Mouse (Mus musculus): ENCODE measurements around the gene Tfb2m. TPM values are rescaled to one million over a fixed set of nuclear protein-coding genes. Genes with fewer than 3 reads are reported as not detected.

The Tfb2m gene
- total RNA-seq, 2 experiments from 2014 or later, result 43.9 to 46.2 TPM

DNA sequence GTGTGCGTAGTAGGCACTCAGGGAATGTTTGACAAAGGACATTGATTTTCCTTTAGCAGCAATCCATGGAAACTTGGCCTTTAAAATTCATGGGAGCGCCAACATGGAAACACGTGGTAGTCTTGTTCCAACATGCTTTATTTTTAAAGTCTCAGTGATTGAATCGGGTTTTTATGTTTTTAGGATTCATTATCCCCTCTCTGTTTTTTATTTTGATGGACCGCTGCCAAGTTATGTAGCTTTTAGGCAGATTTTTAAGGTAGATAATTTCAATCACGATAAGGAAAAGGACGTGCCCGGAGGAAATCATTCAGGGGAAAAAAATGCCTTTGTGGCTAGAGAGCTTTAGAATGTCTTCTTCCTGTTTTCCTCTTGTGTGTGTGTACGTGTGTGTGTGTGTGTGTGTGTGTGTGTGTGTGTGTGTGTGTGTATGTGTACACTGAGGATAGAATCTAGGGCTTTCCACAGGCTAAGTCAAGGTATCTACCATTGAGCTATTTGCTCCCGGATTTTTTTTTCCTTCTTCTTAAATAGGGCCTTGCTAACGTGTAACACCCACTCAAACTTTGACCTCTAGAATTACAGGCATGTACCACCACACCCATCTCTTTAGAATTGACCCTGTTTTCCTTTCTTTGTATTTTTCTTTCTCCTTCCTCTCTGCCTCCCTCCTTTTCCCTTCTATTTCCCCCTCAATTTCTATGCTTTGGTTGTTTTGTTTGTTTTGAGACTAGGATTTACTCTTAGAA, 13.6 kb upstream of the Tfb2m start:
- no peak for ATAC-seq (replicated peaks; ENCODE audit: poor library complexity)

- no peak for ATAC-seq (replicated peaks; ENCODE audit: poor library complexity)
Observed at GRCm38 (mm10) chr1:179556921-179557320, 10.9 kb upstream of the Tfb2m start.

GRCm38 (mm10) chr1:179553949-179554347, 7.9 kb upstream of the Tfb2m start:
- ATAC-seq (replicated peaks; ENCODE audit: poor library complexity), result 0 out of 2 replicates have a peak, but pooled peaks have one; percentile 24

DNA sequence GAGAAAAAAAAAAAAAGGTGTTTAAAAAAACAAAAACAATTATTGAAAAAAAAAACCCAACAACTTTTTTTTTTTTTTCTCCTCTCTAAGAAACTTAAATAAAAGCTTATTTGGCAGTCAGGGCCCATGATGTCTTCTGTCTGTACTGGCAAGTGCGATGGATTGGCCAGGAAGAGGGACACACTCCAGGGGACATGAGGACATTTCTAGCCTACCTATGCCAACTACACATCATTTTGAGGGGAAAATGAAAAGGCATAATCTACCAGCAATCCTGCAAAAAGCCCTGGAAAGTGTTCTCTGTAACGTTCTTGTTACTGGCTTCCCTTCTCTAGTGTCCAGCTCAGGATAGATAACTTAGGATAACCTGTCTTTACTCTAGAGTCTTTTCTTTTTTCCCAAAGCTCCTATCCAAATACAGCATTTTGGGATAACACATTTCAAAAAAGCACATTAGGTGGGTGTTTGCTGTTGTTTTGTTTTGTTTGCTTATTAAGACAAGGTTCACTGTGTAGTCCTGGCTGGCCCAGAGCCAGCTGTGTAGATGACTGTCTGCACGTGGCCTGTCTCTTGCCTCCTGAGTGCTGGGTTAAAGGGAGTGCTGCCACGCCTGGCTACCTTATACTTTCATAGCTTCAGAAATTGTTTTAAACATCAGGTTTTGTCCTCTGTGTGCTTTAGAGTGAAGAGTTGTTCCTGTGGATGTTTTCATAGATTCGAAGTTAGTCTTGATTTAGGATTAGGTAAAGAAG, 7.3 kb upstream of the Tfb2m start:
- peak; percentile 52 for ATAC-seq (replicated peaks; ENCODE audit: poor library complexity)

DNA sequence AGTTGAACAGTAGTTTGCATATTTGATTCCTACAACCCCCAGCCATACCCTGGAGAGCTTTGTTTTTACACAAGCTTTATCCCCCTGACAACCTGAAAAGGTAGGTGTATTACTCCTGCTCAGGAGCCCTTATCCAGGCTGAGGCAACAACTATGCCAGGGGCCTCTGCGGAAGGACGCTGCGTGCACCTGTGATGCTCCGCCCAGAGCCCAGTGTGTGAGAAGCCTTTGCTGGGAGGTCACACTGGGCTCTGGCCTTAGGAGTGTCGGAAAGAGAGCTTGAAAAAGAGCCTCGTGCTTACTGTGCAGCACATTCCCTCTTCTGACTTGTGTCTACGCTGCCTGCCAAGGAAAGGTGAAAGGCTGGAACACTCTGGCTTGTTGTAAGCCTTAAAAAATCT, 6.7 kb upstream of the Tfb2m start:
- ATAC-seq (replicated peaks; ENCODE audit: poor library complexity), result no peak

- ATAC-seq (replicated peaks; ENCODE audit: poor library complexity), result no peak
Observed at GRCm38 (mm10) chr1:179551921-179552320, 5.9 kb upstream of the Tfb2m start.

DNA sequence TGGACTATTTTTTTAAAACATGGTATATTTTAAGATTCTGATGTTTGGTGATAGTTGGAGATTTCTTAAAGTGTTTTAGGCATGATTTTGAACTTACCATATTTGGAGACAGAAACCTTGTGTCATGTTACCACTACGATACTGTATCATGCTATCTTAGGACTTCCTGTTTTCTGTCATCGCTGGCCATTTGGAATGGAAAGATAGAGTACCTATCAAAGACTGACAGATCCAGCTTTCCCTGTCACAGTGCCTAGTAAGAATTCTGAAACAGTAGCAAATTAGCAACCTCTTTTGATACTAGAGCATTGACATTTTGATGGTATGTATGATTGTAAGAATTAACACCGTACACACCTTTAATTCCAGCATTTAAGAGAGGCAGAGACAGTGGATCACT, 5.3 kb upstream of the Tfb2m start:
- peak; percentile 65 for ATAC-seq (replicated peaks; ENCODE audit: poor library complexity)

DNA sequence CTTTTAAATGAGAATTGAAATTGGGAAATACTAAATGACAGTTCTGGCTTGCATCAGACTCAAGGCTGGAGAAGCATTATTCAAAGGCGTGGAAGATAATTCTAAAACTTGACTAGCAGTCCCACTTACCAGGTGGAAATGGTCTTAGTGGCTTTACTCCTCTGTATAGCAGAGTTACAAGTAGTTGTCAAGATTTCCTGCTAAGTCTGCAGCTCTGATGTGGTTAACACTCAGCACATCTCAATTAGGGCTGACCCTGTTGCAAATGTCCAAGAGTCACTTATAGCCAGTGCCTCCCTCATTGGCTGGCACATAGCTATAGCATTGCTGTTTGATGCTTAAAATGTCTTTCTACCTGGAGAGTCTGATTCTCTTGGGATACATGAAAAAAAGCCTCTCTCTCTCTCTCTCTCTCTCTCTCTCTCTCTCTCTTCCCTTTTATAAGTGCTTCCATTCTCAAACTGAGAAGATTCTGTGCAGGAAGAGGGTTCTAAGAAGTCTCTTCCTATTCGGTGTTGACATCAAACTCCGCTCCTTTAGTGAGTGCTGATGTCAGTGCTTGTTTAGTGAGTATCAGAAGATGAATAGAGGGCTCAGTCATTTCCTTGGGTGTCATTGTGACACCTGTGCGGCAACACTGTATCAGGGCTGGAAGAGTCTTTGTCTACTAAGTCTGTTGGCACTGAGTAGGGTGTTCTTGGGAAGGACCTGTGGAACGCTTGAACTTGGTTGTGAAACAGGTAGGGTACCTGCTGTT, 3.1 kb upstream of the Tfb2m start:
- ATAC-seq (replicated peaks; ENCODE audit: poor library complexity), result no peak

DNA sequence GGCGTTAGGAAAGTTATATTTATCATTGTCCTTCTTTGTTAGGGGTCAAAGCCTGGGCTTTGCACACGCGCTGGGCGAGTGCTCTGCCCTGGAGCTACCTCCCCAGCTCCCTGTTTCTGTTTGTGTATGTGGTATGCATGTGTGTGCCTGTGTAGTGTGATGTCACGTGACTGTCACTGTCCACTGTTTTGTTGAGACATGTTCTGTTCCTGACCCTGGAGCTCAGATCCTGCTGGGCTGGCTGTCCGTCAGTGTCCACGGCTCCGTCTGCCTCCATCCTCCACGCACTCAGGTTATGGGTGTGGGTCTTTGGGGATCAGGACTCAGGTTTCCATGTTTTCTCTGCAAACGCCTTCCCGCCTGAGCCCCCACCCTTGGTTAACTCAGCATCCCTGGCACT, 2.2 kb upstream of the Tfb2m start:
- ATAC-seq (replicated peaks; ENCODE audit: poor library complexity), result no peak

GRCm38 (mm10) chr1:179547176-179547575, 1.1 kb upstream of the Tfb2m start:
- no peak for ATAC-seq (replicated peaks; ENCODE audit: poor library complexity)

GRCm38 (mm10) chr1:179546551-179546917, 467 bp upstream of the Tfb2m start:
- peak; percentile 43 for ATAC-seq (replicated peaks; ENCODE audit: poor library complexity)

- peak; percentile 27; the same call in 1 of the 2 replicates for ATAC-seq (replicated peaks; ENCODE audit: poor library complexity)
Observed at GRCm38 (mm10) chr1:179541502-179541901, 4.6 kb downstream of the Tfb2m start.

GRCm38 (mm10) chr1:179539887-179540286, 6.2 kb downstream of the Tfb2m start:
- ATAC-seq (replicated peaks; ENCODE audit: poor library complexity), result no peak

GRCm38 (mm10) chr1:179539054-179539453, 7.0 kb downstream of the Tfb2m start:
- no peak for ATAC-seq (replicated peaks; ENCODE audit: poor library complexity)

GRCm38 (mm10) chr1:179519901-179520300, 26.2 kb downstream of the Tfb2m start:
- no peak for ATAC-seq (replicated peaks; ENCODE audit: poor library complexity)

- ATAC-seq (replicated peaks; ENCODE audit: poor library complexity), result peak; percentile 91
Observed at GRCm38 (mm10) chr1:179517713-179518465, 28.2 kb downstream of the Tfb2m start, which contains the start of gene Smyd3. Gene Smyd3 (minus strand): TSS chr1:179518041.

- peak; percentile 64 for ATAC-seq (replicated peaks; ENCODE audit: poor library complexity)
Observed at GRCm38 (mm10) chr1:179516941-179517712, 28.9 kb downstream of the Tfb2m start.

DNA sequence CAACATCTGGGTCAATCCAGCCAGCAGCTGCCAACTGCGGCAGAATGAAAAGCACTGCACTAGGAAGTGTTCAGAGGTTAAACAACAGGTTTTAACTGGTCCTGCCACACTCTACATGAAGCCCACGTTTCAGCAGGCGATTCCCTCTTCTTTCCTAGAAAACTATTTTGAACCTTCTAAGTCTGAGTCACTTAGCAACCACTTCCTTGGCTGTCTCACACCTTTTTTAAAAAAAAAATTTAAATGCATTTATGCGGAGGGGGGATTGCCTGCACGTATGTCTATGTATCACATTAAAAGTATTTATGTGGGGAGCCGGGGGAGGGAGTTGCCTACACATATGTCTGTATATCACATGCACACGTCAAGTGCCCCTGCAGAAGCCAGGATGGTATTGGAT, 34.2 kb downstream of the Tfb2m start:
- no peak for ATAC-seq (replicated peaks; ENCODE audit: poor library complexity)

DNA sequence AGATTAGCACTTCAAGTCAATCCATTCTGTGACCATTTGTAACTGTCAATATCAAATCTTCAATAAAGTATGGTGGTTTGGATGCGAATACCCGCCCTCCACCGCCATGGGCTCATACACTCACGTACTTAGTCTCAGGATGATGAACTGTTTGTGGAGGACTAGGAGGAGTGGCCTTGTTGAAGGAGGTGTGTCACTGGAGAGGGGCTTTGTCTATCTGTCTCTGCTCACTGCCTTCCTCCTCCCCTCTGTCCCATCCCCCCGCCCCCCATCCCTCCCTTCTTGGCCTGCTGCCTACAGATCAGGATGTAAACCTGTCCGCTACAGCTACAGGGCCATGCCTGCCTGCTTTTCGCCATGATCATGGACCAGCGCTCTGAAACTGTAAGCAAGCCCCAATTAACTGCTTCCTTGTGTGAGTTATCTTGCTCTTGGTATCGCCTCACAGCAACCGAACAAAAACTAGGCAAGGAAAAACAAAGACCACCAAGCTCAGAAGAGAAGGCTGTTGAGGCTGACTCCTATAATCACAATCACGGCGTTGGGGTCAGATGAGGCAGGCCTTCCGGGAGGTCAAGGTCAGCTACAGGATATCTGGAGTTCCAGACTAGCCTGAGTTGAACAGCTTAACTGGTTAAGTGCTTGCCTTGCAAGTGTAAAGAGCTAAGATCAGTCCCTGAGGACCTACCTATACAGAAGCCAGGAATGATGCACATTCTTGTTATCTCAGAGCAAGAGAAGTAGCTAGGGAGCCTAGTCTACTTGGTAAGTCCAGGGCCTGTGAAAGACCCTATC, 35.3 kb downstream of the Tfb2m start:
- ATAC-seq (replicated peaks; ENCODE audit: poor library complexity), result no peak

All from megakaryocyte progenitor cell, adult 5-6 weeks (primary cell).